Mouse (Mus musculus) limb, embryonic 13.5 days (tissue): Measurements from ENCODE around the gene Cpsf3. TPM values are rescaled to one million over a fixed set of nuclear protein-coding genes. Genes with fewer than 3 reads are reported as not detected.
A peak's percentile ranks its signal among the peaks of the same experiment; 100 is the strongest.

Experiments used
- ATAC-seq: fragments of 200-750 bp; cut with Nextera tagmentation; 2 replicates; pipeline ENCODE4 v1.8.0; 2017; ENCODE audit warnings: low read depth, moderate number of reproducible peaks, moderate TSS enrichment; ENCODE audit not compliant: low FRiP score
- H3K27ac ChIP-seq: fragments of 300-500 bp; sonication (generic); 2 replicates; pipeline ENCODE4 v1.5.1; 2015; ENCODE audit warnings: inconsistent platforms, mild to moderate bottlenecking, moderate library complexity
- H3K27me3 ChIP-seq: fragments of 300-500 bp; sonication (generic); 2 replicates; pipeline ENCODE4 v1.6.1; 2015; ENCODE audit warnings: mild to moderate bottlenecking, inconsistent platforms
- H3K36me3 ChIP-seq: fragments of 300-500 bp; sonication (generic); 2 replicates; pipeline ENCODE4 v1.6.1; 2015; ENCODE audit warnings: inconsistent platforms, mild to moderate bottlenecking, moderate library complexity
- H3K4me1 ChIP-seq: fragments of 300-500 bp; sonication (generic); 2 replicates; pipeline ENCODE4 v1.6.1; 2015; ENCODE audit warnings: inconsistent platforms
- H3K4me2 ChIP-seq: fragments of 300-500 bp; sonication (generic); replicated peaks from 2 replicates; pipeline ENCODE4 v1.6.1; 2015; ENCODE audit warnings: inconsistent platforms, mild to moderate bottlenecking, moderate library complexity
- H3K4me3 ChIP-seq: fragments of 300-500 bp; sonication (generic); 2 replicates; pipeline ENCODE4 v1.5.1; 2015; ENCODE audit warnings: moderate library complexity, mild to moderate bottlenecking, inconsistent platforms
- H3K9ac ChIP-seq: fragments of 300-500 bp; sonication (generic); 2 replicates; pipeline ENCODE4 v1.6.1; 2015; ENCODE audit warnings: mild to moderate bottlenecking, inconsistent platforms
- H3K9me3 ChIP-seq: fragments of 300-500 bp; sonication (generic); 2 replicates; pipeline ENCODE4 v1.6.1; 2016; ENCODE audit warnings: inconsistent platforms
- WGBS: fragments of 180-500 bp; shearing (Covaris S2); methylation state at CpG from one replicate; pipeline ENCODE4 v1.1.7; 2015; 5-methylcytosine and 5-hydroxymethylcytosine counted together
- polyA plus RNA-seq: library from polyadenylated mRNA; unstranded; fragments of >200 nt; fragmentation: Nextera tagmentation; extraction: Ambion mirVana; gene quantifications from 2 replicates; pipeline ENCODE4 v1.2.1, GENCODE M21; 2015

The Cpsf3 gene
- polyA plus RNA-seq, 1 experiment from 2014 or later, result 114 TPM

DNA sequence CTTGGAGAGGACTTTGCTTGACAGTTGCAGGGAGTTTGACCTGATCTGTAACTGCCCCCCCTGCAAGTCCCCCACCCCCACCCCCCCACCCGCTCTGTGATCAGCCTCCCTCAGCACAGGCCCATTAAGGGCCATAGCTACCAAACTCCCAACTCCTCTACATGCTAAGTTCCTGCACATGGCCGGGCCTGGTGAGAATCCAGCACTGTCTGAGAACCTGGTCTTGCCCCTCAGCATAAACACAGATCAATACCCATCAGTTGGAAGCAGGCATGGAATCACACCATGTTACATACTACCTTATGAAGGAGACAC lies 18.4 kb upstream of the Cpsf3 start:
- no peak overlapping the region for H3K4me3 ChIP-seq

DNA sequence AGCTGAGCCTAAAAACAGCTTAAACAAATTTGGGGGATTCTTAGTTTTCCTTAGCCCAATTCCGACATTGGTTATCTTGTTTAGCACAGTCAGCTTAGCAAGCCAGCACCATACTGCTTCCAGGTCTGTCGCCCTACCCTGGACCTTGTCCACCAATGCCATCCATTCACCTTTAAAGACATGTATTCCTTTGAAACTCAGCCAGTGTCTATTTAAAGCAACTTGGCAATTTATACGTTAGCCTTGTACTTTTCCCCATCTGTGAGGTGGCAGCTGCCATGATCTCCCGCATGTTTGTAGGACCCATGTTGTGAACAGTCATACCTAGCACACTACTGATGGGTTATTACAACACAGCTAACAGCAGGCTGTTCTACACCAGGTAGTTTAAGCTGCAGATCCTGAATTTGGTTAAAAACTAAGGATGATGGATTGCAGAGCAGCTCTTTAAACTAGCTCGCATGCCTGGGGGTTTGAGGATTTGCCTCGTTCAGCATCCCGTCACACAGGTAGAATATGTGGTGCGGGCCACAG lies 17.0 kb upstream of the Cpsf3 start:
- 87% methylated on average over 8 of the region's 8 CpGs for WGBS
- peaks cover 80% of the 10 kb centered on the region for H3K36me3 ChIP-seq

More for the DNA sequence above, 18.4 kb upstream of the Cpsf3 start:
- ATAC-seq, result peak; percentile 38
- Histone ChIP-seq H3K27me3 (no peaks in the 10 kb centered on the region), H3K9ac (no peak overlapping the region), H3K9me3 (no peaks in the 10 kb centered on the region), H3K4me1 (no peaks in the 10 kb centered on the region), H3K27ac (no peak overlapping the region), H3K4me2 (no peak overlapping the region), H3K36me3 (peaks cover 84% of the 10 kb centered on the region)
- WGBS, result 85% methylated on average over 2 of the region's 2 CpGs

DNA sequence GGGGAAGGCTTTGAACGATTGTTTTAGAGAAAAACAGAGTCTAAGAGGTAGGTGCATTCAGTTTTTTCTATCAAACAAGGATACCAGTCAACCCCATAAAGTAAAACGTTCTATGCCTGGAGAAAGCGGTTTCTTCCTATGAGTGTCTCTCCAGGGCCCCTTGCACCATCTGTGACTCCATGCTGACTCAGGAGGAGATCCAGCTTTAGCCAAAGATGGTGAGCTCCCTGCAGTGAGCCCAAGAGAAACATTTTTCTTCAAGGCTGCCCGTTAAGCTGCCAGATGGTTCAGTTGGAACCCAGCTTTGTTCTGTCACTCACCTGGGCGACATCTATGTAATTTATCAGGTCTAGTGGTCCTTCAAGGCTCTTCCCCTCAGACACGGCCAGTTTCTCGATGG lies 10.7 kb upstream of the Cpsf3 start:
- WGBS, result 82% methylated on average over 7 of the region's 7 CpGs
- Histone ChIP-seq H3K4me1 (no peaks in the 10 kb centered on the region), H3K27me3 (no peaks in the 10 kb centered on the region), H3K9ac (no peak overlapping the region), H3K4me2 (no peak overlapping the region), H3K9me3 (no peaks in the 10 kb centered on the region), H3K36me3 (peaks cover 60% of the 10 kb centered on the region), H3K4me3 (no peak overlapping the region), H3K27ac (no peak overlapping the region)
- no peak for ATAC-seq

More for the DNA sequence above, 17.0 kb upstream of the Cpsf3 start:
- Histone ChIP-seq H3K4me1 (no peaks in the 10 kb centered on the region), H3K4me2 (no peak overlapping the region), H3K27me3 (no peaks in the 10 kb centered on the region), H3K9me3 (no peaks in the 10 kb centered on the region), H3K27ac (no peak overlapping the region), H3K9ac (no peak overlapping the region), H3K4me3 (no peak overlapping the region)
- ATAC-seq, result no peak

DNA sequence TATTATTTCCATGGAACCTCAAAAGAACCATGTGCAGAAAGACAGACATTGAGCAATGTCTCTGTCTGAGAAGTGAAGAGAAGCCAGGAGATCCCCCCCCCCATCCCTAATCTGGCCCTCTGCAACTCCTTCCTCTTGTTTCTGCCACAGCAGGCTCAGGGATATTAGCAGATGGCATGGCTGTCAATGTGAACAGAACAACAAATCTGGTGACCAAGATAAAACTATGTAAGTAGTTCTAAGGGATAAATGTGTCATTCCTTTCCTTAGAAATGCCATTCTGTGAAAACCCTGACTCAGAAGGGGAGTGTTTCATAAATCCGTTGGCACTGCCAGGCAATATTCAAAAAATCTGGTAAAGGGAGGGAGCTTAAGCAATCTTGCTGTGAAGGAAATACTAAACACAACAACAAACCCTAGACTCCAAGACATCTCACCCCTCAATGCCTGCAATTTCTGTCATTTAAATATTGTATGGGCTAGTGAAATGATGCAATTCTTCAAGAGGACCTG lies 7.8 kb upstream of the Cpsf3 start:
- H3K9ac ChIP-seq, result no peak overlapping the region
- H3K27me3 ChIP-seq, result no peaks in the 10 kb centered on the region
- ATAC-seq, result no peak
- no peaks in the 10 kb centered on the region for H3K4me1 ChIP-seq
- peaks cover 32% of the 10 kb centered on the region for H3K36me3 ChIP-seq
- H3K27ac ChIP-seq, result no peak overlapping the region
- no peaks in the 10 kb centered on the region for H3K9me3 ChIP-seq
- H3K4me3 ChIP-seq, result no peak overlapping the region
- no peak overlapping the region for H3K4me2 ChIP-seq
- 63% methylated on average over 1 of the region's 1 CpGs for WGBS

DNA sequence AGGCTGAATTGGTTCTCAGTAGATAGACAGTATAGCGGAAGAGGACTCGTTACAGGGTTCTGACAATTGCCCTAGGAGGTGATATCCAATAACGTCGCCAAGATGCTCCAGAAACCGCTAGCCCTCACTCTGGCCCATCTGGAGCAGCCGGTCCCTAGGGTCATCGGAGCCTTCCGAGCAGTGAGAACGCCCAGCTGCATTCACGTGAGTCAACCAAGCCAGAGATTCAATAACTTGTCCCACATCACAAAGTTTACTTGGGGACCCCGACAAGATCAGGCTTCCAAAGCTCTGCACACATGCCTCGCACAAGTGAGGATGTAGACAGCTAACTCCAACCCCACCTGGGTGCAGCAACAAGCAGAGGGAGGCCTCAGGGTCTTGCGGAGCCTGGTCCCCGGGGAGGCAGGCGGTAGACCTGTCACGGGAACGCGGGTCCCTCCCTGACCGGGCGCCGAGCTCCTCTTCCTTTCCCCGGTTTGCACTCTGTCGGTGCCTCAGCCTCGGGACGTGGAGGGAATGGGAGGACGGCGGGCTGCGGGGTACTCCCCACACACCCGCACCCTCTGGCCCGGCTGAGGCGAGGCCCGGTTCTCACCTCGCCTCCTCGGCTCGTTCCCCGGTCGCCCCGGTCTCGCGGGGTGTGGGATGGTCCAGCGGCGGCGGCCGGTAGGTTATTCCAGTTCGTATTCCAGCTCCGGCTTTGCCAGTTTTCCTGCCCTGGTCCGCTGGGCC lies 484 bp downstream of the Cpsf3 start:
- H3K27me3 ChIP-seq, result no peaks in the 10 kb centered on the region
- peaks cover 17% of the 10 kb centered on the region for H3K4me1 ChIP-seq
- H3K36me3 ChIP-seq, result peaks cover 15% of the 10 kb centered on the region
- peak; percentile 84 for ATAC-seq
- peak overlapping the region; percentile 82 for H3K4me2 ChIP-seq
- peak overlapping the region; percentile 71; the same call in 1 of the 2 replicates for H3K27ac ChIP-seq
- WGBS, result under 1% methylated on average over 47 of the region's 47 CpGs
- H3K9me3 ChIP-seq, result no peaks in the 10 kb centered on the region
- peak overlapping the region; percentile 84 for H3K4me3 ChIP-seq
- peak overlapping the region; percentile 85 for H3K9ac ChIP-seq

DNA sequence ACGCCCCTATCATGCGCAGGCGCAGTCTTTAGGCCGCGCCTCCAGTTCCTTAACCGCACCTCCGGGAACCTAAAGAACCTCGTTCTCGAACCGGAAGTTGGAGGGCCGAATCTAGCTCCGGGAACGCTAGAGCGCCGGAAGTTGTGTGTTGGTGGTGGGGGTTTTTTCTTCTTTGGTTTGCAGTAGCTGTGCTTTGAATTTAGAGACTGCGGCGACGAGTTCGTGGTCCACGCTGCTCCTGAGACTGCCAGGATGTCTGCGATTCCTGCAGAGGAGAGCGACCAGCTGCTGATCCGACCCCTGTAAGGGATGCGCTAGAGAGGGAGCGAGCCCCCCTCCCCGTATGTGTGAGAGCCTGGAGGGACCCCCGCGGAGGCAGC lies 1.0 kb downstream of the Cpsf3 start, which contains the start of gene Itgb1bp1:
TSS of gene Itgb1bp1 (minus strand) at position 42 of the 380 bp plus-strand sequence.
- Histone ChIP-seq H3K27me3 (no peaks in the 10 kb centered on the region), H3K4me3 (peak within 1 kb of the TSS; percentile 84), H3K36me3 (peaks cover 20% of the 10 kb centered on the region), H3K27ac (peak within 1 kb of the TSS; percentile 95), H3K4me1 (peaks cover 17% of the 10 kb centered on the region), H3K9me3 (no peaks in the 10 kb centered on the region), H3K9ac (peak within 1 kb of the TSS; percentile 89), H3K4me2 (peak within 1 kb of the TSS; percentile 82)
- peak; percentile 97 for ATAC-seq
- under 1% methylated on average over 28 of the region's 28 CpGs for WGBS

DNA sequence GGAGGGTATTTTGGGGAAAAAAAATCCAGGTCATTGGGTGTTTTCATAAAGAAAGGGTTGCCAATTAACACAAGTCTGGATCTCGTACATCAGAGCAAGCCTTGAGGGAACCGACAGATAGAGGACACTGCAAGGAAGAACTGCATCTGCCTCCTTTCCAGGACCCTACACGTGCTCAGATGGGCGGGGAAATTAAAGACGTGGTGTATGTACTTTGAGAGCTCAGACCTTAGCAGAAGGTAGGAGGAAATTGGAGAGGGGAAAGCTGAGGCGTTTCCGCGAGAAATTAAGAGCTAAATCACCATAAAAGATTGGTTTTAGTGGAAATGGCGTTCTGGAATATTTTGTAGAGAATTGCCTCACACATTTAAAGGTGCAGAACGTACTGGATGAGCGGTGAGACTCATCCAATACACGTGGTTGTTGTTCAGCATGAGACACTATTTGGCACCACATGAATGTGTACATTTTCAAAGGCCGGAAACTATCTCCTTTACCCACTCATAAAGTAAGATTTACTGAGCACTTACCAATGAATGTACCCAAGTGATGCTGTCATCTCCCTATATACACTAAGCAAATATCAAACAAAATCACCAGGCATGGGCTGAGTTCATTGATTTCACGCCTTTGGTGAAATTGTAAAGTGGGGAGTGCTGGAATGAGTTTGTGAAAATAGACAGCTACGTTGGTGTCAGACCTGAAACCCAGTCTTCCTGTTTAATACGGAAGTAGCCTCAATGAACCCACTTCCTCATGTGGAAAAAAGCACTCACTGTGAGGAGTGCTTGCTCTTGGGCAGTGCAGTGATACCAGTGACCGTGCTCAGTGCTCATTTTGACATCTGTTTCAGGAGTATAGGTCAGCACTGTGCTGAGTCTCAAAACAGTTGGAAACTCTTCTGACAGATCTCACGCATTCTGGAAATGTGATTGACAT lies 1.8 kb downstream of the Cpsf3 start:
- Histone ChIP-seq H3K27me3 (no peaks in the 10 kb centered on the region), H3K4me3 (peak overlapping the region; percentile 84), H3K27ac (peak overlapping the region; percentile 95), H3K4me1 (peaks cover 17% of the 10 kb centered on the region), H3K4me2 (peak overlapping the region; percentile 82), H3K9ac (peak overlapping the region; percentile 89), H3K9me3 (no peaks in the 10 kb centered on the region), H3K36me3 (peaks cover 27% of the 10 kb centered on the region)
- 34% methylated on average over 18 of the region's 18 CpGs for WGBS
- ATAC-seq, result peak; percentile 10; the same call in 1 of the 2 replicates

DNA sequence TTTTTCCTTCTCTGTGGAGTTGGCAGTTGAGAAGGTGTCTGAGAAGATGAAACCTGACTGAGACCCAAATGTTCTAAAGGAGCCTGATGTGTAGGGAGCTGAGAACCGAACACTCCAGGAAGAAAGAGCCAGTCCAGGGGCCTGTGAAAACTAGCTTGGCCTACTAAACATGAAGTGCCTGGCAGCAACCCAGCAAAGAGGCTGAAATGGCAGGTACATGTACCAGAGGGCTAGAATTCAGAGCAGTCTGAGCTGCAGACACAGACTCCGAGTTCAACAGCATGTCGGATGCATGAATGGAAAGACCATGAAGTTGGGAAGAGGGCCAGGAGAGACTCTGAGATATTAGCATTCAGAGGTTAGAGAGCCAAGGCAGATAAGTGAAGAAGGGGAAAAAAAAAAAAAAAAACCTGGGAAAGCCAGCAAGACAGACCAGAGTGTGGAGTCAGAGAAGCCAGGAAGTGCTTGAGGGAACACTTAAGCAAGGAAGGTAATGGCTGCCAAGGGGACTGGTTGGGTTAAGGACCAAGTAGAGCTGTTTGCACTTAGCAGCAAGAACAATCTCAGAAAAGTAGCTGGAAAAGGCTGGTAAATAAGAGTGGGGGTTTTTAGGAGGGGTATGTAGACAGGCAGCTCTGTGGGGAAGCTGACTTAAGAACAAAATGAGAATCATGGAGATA lies 3.7 kb downstream of the Cpsf3 start:
- peaks cover 46% of the 10 kb centered on the region for H3K36me3 ChIP-seq
- 90% methylated on average over 3 of the region's 3 CpGs for WGBS
- ATAC-seq, result no peak

DNA sequence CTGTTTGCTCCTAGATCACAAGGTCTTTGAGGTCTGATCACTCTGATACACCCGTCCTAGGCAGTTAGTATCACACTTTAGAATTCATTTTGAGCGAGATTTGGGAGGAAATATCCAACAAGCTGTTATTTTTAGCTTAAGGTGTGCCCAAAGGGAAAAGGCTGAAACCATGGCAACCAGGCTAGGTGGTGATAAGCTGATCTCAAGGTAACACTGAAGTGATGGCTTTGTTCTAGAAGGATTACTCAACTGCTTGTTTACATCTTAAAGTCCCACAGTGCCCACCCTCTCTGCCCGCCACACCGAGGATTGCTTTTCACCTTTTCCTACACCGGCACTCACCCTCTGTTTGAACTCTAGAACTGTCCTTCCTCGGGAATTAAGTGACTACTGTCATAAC lies 4.5 kb downstream of the Cpsf3 start:
- no peak for ATAC-seq
- Histone ChIP-seq H3K4me3 (no peak overlapping the region), H3K9me3 (no peaks in the 10 kb centered on the region), H3K36me3 (peaks cover 54% of the 10 kb centered on the region), H3K4me1 (peaks cover 17% of the 10 kb centered on the region), H3K27me3 (no peaks in the 10 kb centered on the region), H3K27ac (no peak overlapping the region), H3K4me2 (no peak overlapping the region), H3K9ac (no peak overlapping the region)
- 90% methylated on average over 6 of the region's 6 CpGs for WGBS

More for the DNA sequence above, 3.7 kb downstream of the Cpsf3 start:
- Histone ChIP-seq H3K4me2 (no peak overlapping the region), H3K27ac (no peak overlapping the region), H3K4me3 (no peak overlapping the region), H3K4me1 (peaks cover 17% of the 10 kb centered on the region), H3K27me3 (no peaks in the 10 kb centered on the region), H3K9me3 (no peaks in the 10 kb centered on the region), H3K9ac (no peak overlapping the region)

DNA sequence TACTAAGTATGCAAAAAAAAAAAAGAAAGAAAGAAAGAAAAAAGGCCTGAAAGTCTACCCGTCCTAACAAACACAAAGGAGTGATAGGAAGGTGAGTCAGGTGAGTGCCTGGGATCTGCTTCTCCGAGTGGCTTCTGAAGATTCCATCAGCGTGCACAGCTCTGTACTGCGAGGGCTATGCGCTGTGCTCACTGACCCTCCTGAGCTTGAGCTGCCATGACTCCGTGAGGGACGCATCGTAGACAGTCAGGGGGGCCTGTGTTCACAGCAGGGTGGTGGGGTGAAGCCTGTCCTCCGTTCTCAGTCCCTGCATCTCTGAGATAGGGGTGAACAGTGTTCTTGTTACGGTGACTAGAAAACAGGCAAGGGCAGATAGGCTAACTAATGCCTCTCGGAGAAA lies 13.7 kb downstream of the Cpsf3 start:
- no peaks in the 10 kb centered on the region for H3K27me3 ChIP-seq
- no peaks in the 10 kb centered on the region for H3K4me1 ChIP-seq
- 93% methylated on average over 11 of the region's 11 CpGs for WGBS
- ATAC-seq, result no peak
- no peak overlapping the region for H3K9ac ChIP-seq
- peaks cover 86% of the 10 kb centered on the region for H3K36me3 ChIP-seq
- no peak overlapping the region for H3K27ac ChIP-seq
- H3K4me2 ChIP-seq, result no peak overlapping the region
- no peak overlapping the region for H3K4me3 ChIP-seq
- no peaks in the 10 kb centered on the region for H3K9me3 ChIP-seq

DNA sequence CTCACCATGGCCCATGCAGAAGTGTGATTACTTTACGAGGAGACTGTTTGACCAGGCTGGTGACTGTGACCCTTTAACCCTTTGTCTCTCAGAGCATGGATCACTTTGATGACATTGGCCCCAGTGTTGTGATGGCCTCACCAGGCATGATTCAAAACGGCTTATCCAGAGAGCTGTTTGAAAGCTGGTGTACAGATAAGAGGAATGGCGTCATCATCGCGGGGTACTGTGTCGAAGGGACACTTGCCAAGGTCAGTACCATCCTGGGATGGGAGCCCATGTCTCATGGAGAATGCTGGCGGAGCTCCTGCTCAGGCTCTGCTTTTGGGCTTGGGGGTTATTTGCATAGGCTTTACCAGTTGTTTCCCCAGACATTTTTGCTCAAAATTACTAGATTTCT lies 16.1 kb downstream of the Cpsf3 start:
- Histone ChIP-seq H3K36me3 (peaks cover 85% of the 10 kb centered on the region), H3K27me3 (no peaks in the 10 kb centered on the region), H3K9ac (no peak overlapping the region), H3K27ac (no peak overlapping the region), H3K4me2 (no peak overlapping the region), H3K4me1 (no peaks in the 10 kb centered on the region), H3K9me3 (no peaks in the 10 kb centered on the region), H3K4me3 (no peak overlapping the region)
- ATAC-seq, result no peak
- WGBS, result 88% methylated on average over 7 of the region's 7 CpGs
